Mouse (Mus musculus): ENCODE results near the gene Slc11a1.
A peak's percentile ranks its signal among the peaks of the same experiment; 100 is the strongest.
"Not testable (repeated sequence)": the region's sequence is repeated elsewhere in the genome, so short reads cannot be mapped to it uniquely, and the experiment has no call there.

Slc11a1 gene

GRCm38 (mm10) chr1:74374980-74375379 lies at the start of gene Slc11a1:
Slc11a1 (plus strand) TSS chr1:74375195.
- DNase-seq (ENCODE audit: low read depth, low spot score) = no peak

GRCm38 (mm10) chr1:74326916-74327315 lies 48.1 kb upstream of the Slc11a1 start:
- not testable (repeated sequence) for DNase-seq (ENCODE audit: low read depth, low spot score)

GRCm38 (mm10) chr1:74329899-74330431 lies 45.0 kb upstream of the Slc11a1 start:
- no peak for DNase-seq (ENCODE audit: low read depth, low spot score)

- DNase-seq (ENCODE audit: low read depth, low spot score) = no peak
Measured at GRCm38 (mm10) chr1:74331046-74331681, 43.8 kb upstream of the Slc11a1 start.

GRCm38 (mm10) chr1:74332241-74332763 lies 42.7 kb upstream of the Slc11a1 start:
- peak; percentile 49 for DNase-seq (ENCODE audit: low read depth, low spot score)

GRCm38 (mm10) chr1:74332930-74333329 lies 42.1 kb upstream of the Slc11a1 start:
- no peak for DNase-seq (ENCODE audit: low read depth, low spot score)

DNA sequence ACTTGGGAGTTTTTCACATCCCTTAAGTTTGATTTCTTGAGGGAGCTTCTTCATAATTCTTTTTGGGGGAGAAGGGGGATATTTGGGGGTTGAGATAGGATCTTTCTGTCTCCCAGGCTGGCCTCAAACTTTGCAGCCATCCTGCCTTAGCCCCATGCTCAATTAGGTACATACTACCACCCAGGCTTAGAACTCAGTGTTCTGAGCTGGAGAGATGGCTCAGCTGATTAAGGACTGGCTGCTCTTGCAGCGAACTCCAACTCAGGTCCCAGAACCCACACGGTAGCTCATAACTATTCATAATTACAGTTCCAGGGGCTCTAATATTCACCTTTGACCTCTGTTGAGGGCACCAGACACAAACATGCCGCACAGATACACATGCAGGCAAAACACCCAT lies 40.4 kb upstream of the Slc11a1 start:
- DNase-seq (ENCODE audit: low read depth, low spot score) = no peak

DNA sequence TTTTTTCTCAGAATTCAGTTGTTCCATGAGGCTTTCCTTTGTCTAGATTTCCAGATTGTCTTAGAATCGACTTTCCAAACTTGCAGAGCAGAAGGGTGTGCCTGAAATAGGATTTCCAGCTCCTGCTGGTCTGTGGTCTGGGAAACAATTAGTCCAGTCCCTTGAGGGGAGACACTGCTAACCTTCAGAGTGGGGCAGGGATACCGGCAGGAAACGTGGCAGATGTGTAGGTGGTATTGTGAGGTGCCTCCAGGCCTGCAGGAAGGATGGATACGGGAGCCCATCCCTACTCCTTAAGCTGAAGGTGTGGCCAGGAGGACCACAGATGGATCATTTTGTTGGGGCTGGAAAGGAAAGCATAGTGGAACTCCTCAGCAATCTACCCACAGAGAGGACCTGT lies 40.0 kb upstream of the Slc11a1 start:
- DNase-seq (ENCODE audit: low read depth, low spot score) = peak; percentile 31

- DNase-seq (ENCODE audit: low read depth, low spot score) = no peak
Measured at GRCm38 (mm10) chr1:74335436-74336170, 39.4 kb upstream of the Slc11a1 start.

DNA sequence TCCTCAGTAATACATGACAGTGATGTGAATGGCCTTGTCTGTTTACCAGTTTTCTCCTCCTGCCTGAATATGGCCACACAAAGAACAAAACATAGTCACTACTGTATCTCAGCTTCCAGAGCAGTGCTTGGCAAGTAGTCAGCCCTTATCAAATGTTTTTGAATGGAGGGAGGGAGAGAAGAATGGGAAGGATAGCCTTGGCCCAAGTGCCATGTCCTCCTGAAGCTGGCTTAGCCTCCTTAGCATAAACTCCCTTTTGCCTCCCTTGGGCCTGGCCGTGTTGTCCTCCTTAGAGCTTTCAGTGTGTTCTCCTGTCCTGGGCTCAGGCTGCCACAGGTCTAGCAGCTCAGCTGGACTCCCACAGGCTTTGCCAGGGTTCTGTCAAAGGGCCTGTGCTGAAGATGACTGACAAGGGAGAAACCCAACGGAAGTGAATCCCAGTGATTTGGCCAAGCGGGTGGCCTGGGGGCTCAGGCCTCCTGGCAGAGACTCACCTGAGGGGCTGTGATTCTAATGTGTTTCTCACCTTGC lies 37.7 kb upstream of the Slc11a1 start:
- DNase-seq (ENCODE audit: low read depth, low spot score) = no peak

GRCm38 (mm10) chr1:74338013-74338412 lies 37.0 kb upstream of the Slc11a1 start:
- no peak for DNase-seq (ENCODE audit: low read depth, low spot score)

- no peak for DNase-seq (ENCODE audit: low read depth, low spot score)
Measured at GRCm38 (mm10) chr1:74338626-74339025, 36.4 kb upstream of the Slc11a1 start.

GRCm38 (mm10) chr1:74339917-74340316 lies 35.1 kb upstream of the Slc11a1 start:
- no peak for DNase-seq (ENCODE audit: low read depth, low spot score)

GRCm38 (mm10) chr1:74340361-74340764 lies 34.6 kb upstream of the Slc11a1 start:
- DNase-seq (ENCODE audit: low read depth, low spot score) = no peak

GRCm38 (mm10) chr1:74340992-74341391 lies 34.0 kb upstream of the Slc11a1 start:
- DNase-seq (ENCODE audit: low read depth, low spot score) = not testable (repeated sequence)

GRCm38 (mm10) chr1:74341898-74342297 lies 33.1 kb upstream of the Slc11a1 start:
- DNase-seq (ENCODE audit: low read depth, low spot score) = no peak

GRCm38 (mm10) chr1:74342308-74342707 lies 32.7 kb upstream of the Slc11a1 start:
- no peak for DNase-seq (ENCODE audit: low read depth, low spot score)

- no peak for DNase-seq (ENCODE audit: low read depth, low spot score)
Measured at GRCm38 (mm10) chr1:74343161-74343560, 31.8 kb upstream of the Slc11a1 start.

- DNase-seq (ENCODE audit: low read depth, low spot score) = no peak
Measured at GRCm38 (mm10) chr1:74344163-74344916, 30.7 kb upstream of the Slc11a1 start.

DNA sequence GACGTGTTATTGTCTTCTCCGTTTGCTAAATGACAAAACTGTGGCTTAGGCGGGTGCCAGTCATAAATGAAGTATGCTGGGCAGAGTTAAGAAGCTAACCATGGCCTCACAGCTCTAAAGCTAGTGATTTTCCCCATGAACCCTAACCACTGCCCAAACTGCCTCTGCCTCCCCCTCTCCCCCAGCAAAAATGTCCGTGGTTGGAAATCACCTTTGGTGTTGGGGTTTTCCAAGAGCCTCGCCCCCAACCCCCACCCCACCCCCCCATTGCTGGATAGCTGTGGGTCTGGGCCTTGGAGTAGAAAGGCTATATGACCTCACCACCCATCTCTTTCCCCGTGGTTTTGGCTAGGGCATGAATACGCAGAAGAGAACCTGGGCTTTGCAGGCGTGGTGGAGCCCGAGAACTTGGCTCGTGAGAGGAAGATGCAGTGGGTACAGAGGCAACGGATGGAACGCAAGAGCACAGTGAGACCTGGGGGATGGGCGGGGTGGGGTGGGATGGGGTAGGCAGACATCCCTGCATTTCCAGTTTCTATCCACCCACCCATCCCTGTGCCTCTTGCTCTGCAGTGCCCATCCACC lies 23.7 kb upstream of the Slc11a1 start:
- peak; percentile 26 for DNase-seq (ENCODE audit: low read depth, low spot score)

- DNase-seq (ENCODE audit: low read depth, low spot score) = peak; percentile 93
Measured at GRCm38 (mm10) chr1:74352532-74353096, 22.4 kb upstream of the Slc11a1 start.
